Mouse (Mus musculus) intestine, postnatal 0 days (tissue): ENCODE measurements around the gene Prdx6. TPM values are rescaled to one million over a fixed set of nuclear protein-coding genes. Genes with fewer than 3 reads are reported as not detected.

Source experiments
- ATAC-seq: fragments of 200-750 bp; cut with Nextera tagmentation; 2 replicates; pipeline ENCODE4 v1.8.0; 2017; ENCODE audit warnings: mild to moderate bottlenecking, moderate TSS enrichment, moderate library complexity
- H3K27ac ChIP-seq: fragments of 300-500 bp; sonication (generic); 2 replicates; pipeline ENCODE4 v1.5.1; 2014; ENCODE audit warnings: mild to moderate bottlenecking, low read depth, low read length, moderate library complexity
- H3K27me3 ChIP-seq: fragments of 300-500 bp; sonication (generic); replicated peaks from 2 replicates; pipeline ENCODE4 v1.6.1; 2014; ENCODE audit warnings: low read length, mixed read lengths; ENCODE audit not compliant: control insufficient read depth, insufficient read depth
- H3K36me3 ChIP-seq: fragments of 300-500 bp; sonication (generic); 2 replicates; pipeline ENCODE4 v1.6.1; 2014; ENCODE audit warnings: mild to moderate bottlenecking, moderate library complexity; ENCODE audit not compliant: control insufficient read depth, insufficient read depth
- H3K4me1 ChIP-seq: fragments of 300-500 bp; sonication (generic); replicated peaks from 2 replicates; pipeline ENCODE4 v1.6.1; 2014; ENCODE audit warnings: antibody characterized with exemption, low read length, mixed read lengths; ENCODE audit not compliant: control insufficient read depth, insufficient read depth
- H3K4me2 ChIP-seq: fragments of 300-500 bp; sonication (generic); replicated peaks from 2 replicates; pipeline ENCODE4 v1.6.1; 2014; ENCODE audit warnings: low read depth, mild to moderate bottlenecking, moderate library complexity
- H3K4me3 ChIP-seq: fragments of 300-500 bp; sonication (generic); 2 replicates; pipeline ENCODE4 v1.5.1; 2014; ENCODE audit warnings: low read depth, low read length
- H3K9ac ChIP-seq: fragments of 300-500 bp; sonication (generic); 2 replicates; pipeline ENCODE4 v1.6.1; 2014; ENCODE audit warnings: mild to moderate bottlenecking, low read depth, low read length
- H3K9me3 ChIP-seq: fragments of 300-500 bp; sonication (generic); 2 replicates; pipeline ENCODE4 v1.6.1; 2016; ENCODE audit warnings: mixed run types; ENCODE audit not compliant: control insufficient read depth
- CTCF ChIP-seq: sonication (generic); IDR thresholded peaks from 2 replicates; pipeline ENCODE4 v1.5.1; 2016; ENCODE audit warnings: low read depth, mild to moderate bottlenecking, control low read depth, antibody characterized with exemption, moderate library complexity
- WGBS: fragments of 180-500 bp; shearing (Covaris S2); extraction: QIAGEN DNeasy Blood & Tissue Kit; methylation state at CpG from one replicate; pipeline ENCODE4 v1.1.7; 2014; 5-methylcytosine and 5-hydroxymethylcytosine counted together
- polyA plus RNA-seq: library from polyadenylated mRNA; unstranded; fragments of >200 nt; fragmentation: Nextera tagmentation; extraction: Ambion mirVana; gene quantifications from 2 replicates; pipeline ENCODE4 v1.2.1, GENCODE M21; 2015

The Prdx6 gene
- polyA plus RNA-seq = 373 and 385 TPM in 2 replicates

- Histone ChIP-seq H3K27me3 (no peaks in the 10 kb centered on the region), H3K4me1 (peaks cover 11% of the 10 kb centered on the region; the same call in 1 of the 2 replicates), H3K9me3 (no peaks in the 10 kb centered on the region), H3K9ac (peak within 1 kb of the TSS; percentile 93), H3K4me3 (peak within 1 kb of the TSS; percentile 94), H3K36me3 (peaks cover 10% of the 10 kb centered on the region), H3K4me2 (peak within 1 kb of the TSS; percentile 94), H3K27ac (peak within 1 kb of the TSS; percentile 89)
- peak; percentile 34 for TF ChIP-seq CTCF
- WGBS = under 1% methylated on average over 66 of the region's 66 CpGs
- ATAC-seq = peak; percentile 86
Observed at GRCm38 (mm10) chr1:161250604-161251416, at the start of gene Prdx6. Gene Prdx6 (minus strand): TSS chr1:161251219.

GRCm38 (mm10) chr1:161288256-161288655 lies 37.2 kb upstream of the Prdx6 start:
- ATAC-seq = no peak

GRCm38 (mm10) chr1:161286726-161287310 lies 35.8 kb upstream of the Prdx6 start:
- Histone ChIP-seq H3K27ac (no peak overlapping the region), H3K9me3 (no peaks in the 10 kb centered on the region), H3K4me2 (no peak overlapping the region), H3K27me3 (no peaks in the 10 kb centered on the region), H3K4me1 (no peaks in the 10 kb centered on the region), H3K36me3 (no peaks in the 10 kb centered on the region), H3K4me3 (no peak overlapping the region), H3K9ac (no peak overlapping the region)
- TF ChIP-seq CTCF = peak; percentile 84
- WGBS = 24% methylated on average over 11 of the region's 11 CpGs
- peak; percentile 72 for ATAC-seq

More at GRCm38 (mm10) chr1:161288256-161288655, 37.2 kb upstream of the Prdx6 start:
- no peak overlapping the region for H3K4me2 ChIP-seq
- no peaks in the 10 kb centered on the region for H3K4me1 ChIP-seq
- WGBS = 47% methylated on average over 12 of the region's 12 CpGs
- H3K9ac ChIP-seq = no peak overlapping the region
- no peaks in the 10 kb centered on the region for H3K9me3 ChIP-seq
- H3K36me3 ChIP-seq = no peaks in the 10 kb centered on the region
- H3K27ac ChIP-seq = no peak overlapping the region
- TF ChIP-seq CTCF = no peak
- H3K27me3 ChIP-seq = no peaks in the 10 kb centered on the region
- no peak overlapping the region for H3K4me3 ChIP-seq

- H3K4me2 ChIP-seq = no peak overlapping the region
- no peak for ATAC-seq
- no peak overlapping the region for H3K27ac ChIP-seq
- WGBS = 69% methylated on average over 3 of the region's 3 CpGs
- H3K36me3 ChIP-seq = no peaks in the 10 kb centered on the region
- no peak overlapping the region for H3K4me3 ChIP-seq
- no peaks in the 10 kb centered on the region for H3K27me3 ChIP-seq
- H3K4me1 ChIP-seq = no peaks in the 10 kb centered on the region
- no peak for TF ChIP-seq CTCF
- no peak overlapping the region for H3K9ac ChIP-seq
- no peaks in the 10 kb centered on the region for H3K9me3 ChIP-seq
Observed at GRCm38 (mm10) chr1:161281054-161281688, 30.2 kb upstream of the Prdx6 start.

GRCm38 (mm10) chr1:161279244-161279908 lies 28.4 kb upstream of the Prdx6 start:
- H3K4me3 ChIP-seq = no peak overlapping the region
- no peaks in the 10 kb centered on the region for H3K27me3 ChIP-seq
- H3K9ac ChIP-seq = no peak overlapping the region
- H3K36me3 ChIP-seq = no peaks in the 10 kb centered on the region
- H3K4me1 ChIP-seq = no peaks in the 10 kb centered on the region
- H3K27ac ChIP-seq = peak overlapping the region; percentile 70
- peak; percentile 96 for ATAC-seq
- no peak overlapping the region for H3K4me2 ChIP-seq
- no peak for TF ChIP-seq CTCF
- H3K9me3 ChIP-seq = no peaks in the 10 kb centered on the region
- WGBS = 20% methylated on average over 6 of the region's 6 CpGs

GRCm38 (mm10) chr1:161273486-161273885 lies 22.5 kb upstream of the Prdx6 start:
- Histone ChIP-seq H3K4me2 (no peak overlapping the region), H3K27ac (no peak overlapping the region), H3K9me3 (no peaks in the 10 kb centered on the region), H3K9ac (no peak overlapping the region), H3K27me3 (no peaks in the 10 kb centered on the region), H3K4me3 (no peak overlapping the region), H3K36me3 (no peaks in the 10 kb centered on the region), H3K4me1 (peaks cover 5% of the 10 kb centered on the region)
- no peak for ATAC-seq
- WGBS = 93% methylated on average over 1 of the region's 1 CpGs
- TF ChIP-seq CTCF = no peak
